Mouse (Mus musculus) gastrocnemius, postnatal 14 days (tissue): ENCODE data around the gene Fam117a. TPM values are rescaled to one million over a fixed set of nuclear protein-coding genes. Genes with fewer than 3 reads are reported as not detected.

Experiments
- DNase-seq: peaks from one replicate; pipeline ENCODE4 v3.0.0; 2021; ENCODE audit warnings: mixed read lengths
- intact Hi-C: fragments of 180-260 bp; cut with DNase I; formaldehyde crosslinking; loops from one replicate; pipeline ENCODE4 v1.15.1; 2025; ENCODE audit warnings: low total_unique reads
- total RNA-seq, 2 experiments: library from RNA; stranded (reverse); gene quantifications; 2 replicates each; pipeline ENCODE4 v1.2.3; 2021

The Fam117a gene
- total RNA-seq, 2 experiments from 2014 or later = 4.4 to 6.5 TPM

DNA sequence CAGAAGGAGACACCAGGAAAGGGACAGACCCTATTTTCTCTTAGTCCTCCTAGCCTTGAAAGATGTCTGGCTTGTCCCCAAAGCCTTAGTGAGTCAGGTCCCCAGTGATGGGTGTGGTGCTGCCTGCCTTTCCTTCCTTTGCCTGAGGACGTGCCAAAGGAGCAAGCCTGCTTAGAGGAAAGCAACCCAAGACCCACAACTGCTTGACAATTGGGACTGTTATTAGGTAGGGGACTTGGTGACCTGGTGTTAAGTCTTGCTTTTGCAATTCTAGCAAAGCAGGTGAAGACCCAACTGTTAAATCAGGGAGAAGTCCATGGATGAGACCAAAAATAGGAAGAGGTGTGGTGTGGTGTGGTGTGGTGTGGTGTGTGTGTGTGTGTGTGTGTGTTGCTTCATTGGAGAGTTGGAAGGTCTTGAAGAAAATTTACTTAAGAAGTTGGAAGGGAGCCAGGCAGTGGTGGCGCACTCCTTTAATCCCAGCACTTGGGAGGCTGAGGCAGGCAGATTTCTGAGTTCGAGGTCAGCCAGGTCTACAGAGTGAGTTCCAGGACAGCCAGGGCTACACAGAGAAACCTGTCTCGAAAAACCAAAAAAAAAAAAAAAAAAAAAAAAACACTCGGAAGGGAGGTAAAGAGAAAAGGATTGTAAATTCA is 46.6 kb downstream of the Fam117a start:
- peak; percentile 55 for DNase-seq
- intact Hi-C loops = loop anchor here (5.0 to 10.0 kb wide), 2 partner anchors 46 to 119 kb away; partner anchors contain the start of genes Fam117a and Tac4

DNA sequence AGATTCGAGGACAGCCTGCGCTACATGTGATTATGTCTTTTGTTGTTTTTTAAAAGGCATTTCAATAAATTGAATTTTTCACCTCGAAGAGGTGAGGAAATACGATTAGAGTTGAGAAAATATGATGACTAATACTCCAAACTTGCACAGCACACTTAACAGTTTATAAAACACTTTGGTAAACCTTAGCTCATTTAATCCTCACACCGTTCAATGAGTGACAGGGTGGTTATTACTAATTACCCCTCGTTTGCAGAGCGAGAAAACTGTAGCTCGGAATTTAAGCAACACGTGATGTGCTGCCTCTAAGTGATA is 47.1 kb downstream of the Fam117a start:
- intact Hi-C loops = loop anchor here (5.0 to 10.0 kb wide), 2 partner anchors 47 to 119 kb away; partner anchors contain the start of genes Fam117a and Tac4
- no peak for DNase-seq

DNA sequence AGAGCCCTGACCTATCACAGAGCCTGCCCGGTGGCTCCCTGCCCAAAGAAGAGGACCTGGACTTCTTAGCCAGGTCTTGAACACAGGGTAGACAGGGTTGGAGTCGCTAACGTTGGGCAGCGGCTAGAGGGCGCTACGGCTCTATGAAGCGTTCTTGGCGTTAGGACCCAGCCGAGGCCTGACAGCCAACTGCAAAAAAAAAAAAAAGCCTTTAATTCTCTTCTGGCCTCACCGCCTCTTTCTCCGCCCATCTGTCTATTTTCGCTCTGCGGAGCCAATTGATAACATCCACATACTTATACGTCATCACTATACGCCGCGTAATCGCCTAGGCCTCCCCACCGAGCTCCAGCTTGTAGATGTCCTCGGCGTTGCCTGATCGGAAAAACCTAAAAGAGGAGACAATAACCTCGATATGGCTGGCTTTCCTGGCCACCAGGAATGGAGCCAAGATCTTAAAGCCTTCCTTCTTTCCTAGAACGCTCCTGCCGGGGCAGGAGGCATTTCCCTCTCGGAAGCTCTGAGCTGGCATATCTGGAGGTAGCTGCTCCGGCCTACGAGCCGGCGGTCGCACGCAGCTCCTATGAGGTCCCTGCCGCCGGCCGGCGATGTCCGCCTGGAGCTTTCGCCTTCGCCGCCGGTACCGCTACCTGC is 47.6 kb downstream of the Fam117a start, which contains the start of gene Slc35b1:
Gene Slc35b1 (plus strand): TSS at position 374 of the 654 bp plus-strand sequence.
- peak; percentile 87 for DNase-seq
- intact Hi-C loops = loop anchor here (5.0 to 10.0 kb wide), 2 partner anchors 47 to 120 kb away; partner anchors contain the start of genes Fam117a and Tac4

DNA sequence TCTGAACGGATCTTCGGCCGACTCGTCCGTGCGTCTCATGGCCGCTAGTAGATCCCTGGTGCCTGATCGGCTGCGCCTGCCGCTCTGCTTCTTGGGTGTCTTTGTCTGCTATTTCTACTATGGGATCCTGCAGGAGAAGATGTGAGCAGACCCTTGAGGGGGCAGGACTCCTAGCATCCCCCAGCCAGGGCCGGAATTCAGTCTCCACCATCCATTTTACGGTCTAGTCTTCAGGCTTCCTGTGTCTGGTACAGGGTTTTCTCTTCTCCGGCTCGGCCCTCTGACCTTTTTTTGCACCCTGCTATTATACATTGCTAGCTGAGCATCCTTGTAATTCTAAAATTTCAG is 48.1 kb downstream of the Fam117a start:
- DNase-seq = no peak
- intact Hi-C loops = loop anchor here (5.0 to 10.0 kb wide), 2 partner anchors 48 to 120 kb away; partner anchors contain the start of genes Fam117a and Tac4

DNA sequence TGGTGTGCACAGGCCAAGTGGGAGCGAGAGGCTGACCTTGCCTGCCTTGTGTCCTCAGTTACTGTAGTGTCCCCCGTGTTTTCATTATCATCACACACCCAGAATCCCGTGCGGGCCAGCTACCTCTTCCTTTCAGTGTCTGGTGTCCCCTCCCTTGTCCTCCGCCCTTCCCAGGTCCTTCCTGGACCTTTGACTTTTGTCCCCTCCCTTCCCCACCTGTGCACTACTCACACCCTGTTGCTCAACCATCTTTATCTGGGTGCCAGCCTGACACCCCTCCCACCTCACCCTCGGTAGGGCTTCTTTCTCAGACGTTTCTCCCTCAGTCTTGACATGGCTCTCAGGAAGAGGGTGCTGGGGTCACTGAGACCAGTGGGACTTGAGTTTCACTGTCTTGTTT is 50.5 kb downstream of the Fam117a start:
- DNase-seq = no peak
- intact Hi-C loops = loop anchor here (10.0 kb wide), 1 partner anchor 123 kb away; the partner anchor contains the start of gene Tac4

DNA sequence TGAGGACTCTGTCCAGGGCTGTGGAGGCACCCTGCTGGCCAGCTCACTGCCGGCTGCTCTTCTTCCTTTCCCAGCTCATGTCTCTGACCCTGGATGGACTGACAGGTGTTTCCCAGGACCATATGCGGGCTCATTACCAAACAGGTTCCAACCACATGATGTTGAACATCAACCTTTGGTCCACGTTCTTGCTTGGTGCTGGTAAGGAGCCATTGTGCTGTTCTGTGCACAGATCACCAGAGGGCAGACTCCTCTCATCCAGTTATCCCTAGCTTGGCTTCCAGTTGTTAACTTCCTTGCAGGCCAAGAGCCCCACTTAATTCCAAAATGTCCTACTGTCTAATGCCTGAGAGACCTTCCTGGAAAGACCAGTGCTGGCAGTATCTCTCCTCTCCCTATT is 52.2 kb downstream of the Fam117a start:
- no peak for DNase-seq
- intact Hi-C loops = loop anchor here (2.0 to 10.0 kb wide), 2 partner anchors 124 to 128 kb away; partner anchors contain the start of gene Tac4

DNA sequence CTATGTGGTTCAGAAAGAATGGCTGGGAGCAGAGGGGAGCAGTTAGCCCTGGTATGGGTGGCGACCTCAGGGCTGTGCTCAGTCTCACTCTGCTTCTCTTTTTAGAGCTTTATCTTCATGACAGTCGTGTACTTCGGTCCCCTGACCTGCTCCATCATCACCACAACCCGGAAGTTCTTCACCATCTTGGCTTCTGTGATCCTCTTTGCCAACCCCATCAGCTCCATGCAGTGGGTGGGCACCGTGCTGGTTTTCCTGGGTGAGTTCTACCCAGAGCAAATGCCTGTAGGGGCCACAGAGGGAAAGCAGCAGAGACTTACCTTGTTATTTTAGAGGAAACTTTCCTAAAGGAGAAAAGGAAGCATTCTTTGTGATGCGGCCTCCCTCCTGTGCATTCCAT is 53.6 kb downstream of the Fam117a start:
- no peak for DNase-seq
- intact Hi-C loops = loop anchor here (5.0 kb wide), 1 partner anchor 42 kb away; no protein-coding TSS in a partner anchor

DNA sequence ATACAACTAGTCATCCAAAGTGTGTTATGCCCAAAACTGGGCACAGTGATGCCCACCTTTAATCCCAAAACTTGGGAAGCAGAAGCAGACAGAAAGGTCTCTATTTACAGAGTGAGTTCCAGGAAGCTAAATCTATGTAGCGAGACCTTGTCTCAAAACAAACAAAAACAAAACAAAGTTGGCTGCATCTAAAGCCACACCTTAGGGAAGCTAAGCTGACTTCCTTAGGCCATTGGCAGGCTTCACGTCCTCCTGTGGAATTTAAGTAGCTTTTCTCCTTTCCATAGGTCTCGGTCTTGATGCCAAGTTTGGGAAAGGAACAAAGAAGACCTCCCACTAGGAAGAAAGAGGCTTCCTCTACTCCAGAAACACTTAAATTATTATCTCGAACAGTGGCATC is 54.4 kb downstream of the Fam117a start:
- no peak for DNase-seq
- intact Hi-C loops = loop anchor here (5.0 kb wide), 1 partner anchor 41 kb away; no protein-coding TSS in a partner anchor

DNA sequence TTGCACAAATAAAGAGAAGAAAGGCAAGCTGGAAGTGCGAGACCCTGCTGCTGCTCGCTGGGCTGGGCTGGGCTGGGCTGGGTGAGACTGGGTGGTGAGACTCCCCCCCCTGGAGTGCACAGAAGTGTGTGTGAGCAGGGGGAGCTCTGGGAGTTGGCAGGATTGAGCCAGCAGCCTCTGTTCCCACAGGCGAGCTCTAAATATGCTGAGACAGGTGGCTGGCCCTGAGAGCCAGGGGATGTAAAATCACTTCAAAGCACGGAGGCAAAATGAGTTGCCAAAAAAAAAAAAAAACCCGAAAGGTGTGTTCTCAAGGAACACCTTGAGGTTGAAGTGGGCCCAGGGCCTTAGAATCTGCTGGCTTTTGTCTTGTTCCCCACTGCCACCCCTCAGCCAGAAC is 54.9 kb downstream of the Fam117a start:
- intact Hi-C loops = loop anchor here (5.0 kb wide), 1 partner anchor 41 kb away; no protein-coding TSS in a partner anchor
- peak; percentile 45 for DNase-seq

DNA sequence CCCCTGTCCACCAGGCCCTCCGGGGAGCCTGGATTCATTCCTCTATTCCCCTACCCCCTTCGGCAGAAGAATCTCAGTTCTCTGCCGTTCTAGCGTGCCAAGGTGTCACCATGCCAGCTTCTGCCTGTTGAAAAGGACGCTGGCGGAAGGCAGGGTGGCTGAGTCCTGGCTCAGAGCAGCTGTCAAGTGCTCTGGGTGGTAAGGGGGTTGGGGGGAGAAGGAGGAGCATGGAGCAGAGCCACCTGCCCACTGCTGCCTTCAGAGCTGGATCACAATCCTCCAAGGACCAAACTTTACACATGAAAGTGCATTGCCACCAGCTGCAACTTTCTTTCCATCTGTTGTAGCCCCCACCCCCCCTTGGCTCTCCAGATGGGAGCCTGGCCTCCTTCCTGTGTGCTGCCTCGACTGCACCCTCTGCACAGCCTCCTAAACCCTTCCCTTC is 55.4 kb downstream of the Fam117a start:
- intact Hi-C loops = loop anchor here (5.0 kb wide), 1 partner anchor 40 kb away; no protein-coding TSS in a partner anchor
- peak; percentile 80 for DNase-seq

DNA sequence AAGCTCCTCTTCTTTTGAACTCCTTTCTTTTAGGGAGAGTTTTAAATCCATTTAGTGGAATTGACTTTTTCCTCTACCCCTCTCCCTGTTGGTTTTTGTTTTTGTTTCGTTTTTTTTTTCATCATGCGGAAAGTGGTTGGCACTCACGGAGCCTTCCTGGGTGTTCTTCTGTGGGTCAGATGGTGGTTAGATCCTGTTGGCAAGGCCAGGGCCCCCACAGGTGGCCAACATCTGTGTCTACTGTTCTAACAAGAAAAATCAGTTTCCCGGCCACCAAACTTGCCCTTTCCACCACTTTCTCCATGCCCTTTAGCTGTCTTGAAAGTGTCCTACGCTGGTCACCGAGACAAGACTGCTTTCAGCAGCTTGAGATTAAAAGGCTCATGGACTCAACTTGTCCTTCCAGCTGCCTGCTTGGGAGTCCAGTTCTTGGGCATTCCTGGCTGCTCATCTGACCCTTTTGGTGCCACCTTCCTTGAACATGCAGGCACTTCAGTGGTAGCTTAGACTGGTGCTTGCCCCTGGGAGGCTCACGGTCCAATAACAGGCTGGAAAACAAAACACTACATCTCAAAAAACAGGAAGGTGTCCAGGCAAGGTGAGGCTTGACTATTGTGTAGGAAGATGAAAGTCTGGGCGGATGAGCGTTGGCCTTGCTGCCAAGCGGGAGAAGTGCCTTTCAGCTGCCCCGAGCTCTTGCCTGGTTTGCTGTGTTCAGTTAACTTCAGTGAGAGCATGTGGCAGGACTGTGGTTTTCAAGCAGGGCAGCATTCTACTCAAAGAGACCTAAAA is 56.1 kb downstream of the Fam117a start:
- intact Hi-C loops = loop anchor here (5.0 kb wide), 1 partner anchor 39 kb away; no protein-coding TSS in a partner anchor
- DNase-seq = no peak

DNA sequence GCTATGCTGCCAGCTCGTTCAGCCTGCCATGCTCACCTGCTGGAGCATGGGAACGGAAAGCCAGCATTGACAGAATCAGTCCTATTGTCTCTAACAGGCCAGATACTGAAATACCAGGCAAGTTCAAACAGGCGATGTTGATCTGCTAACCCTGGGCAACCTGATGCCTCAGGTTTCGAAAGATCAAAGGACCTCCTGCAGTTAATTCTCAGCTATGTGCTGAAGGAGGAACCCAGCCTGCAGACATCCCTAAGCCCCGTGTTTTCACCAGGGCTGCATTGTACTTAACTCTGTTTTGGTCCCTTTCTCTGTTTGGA is 56.6 kb downstream of the Fam117a start:
- no peak for DNase-seq
- intact Hi-C loops = loop anchor here (5.0 kb wide), 1 partner anchor 39 kb away; no protein-coding TSS in a partner anchor

DNA sequence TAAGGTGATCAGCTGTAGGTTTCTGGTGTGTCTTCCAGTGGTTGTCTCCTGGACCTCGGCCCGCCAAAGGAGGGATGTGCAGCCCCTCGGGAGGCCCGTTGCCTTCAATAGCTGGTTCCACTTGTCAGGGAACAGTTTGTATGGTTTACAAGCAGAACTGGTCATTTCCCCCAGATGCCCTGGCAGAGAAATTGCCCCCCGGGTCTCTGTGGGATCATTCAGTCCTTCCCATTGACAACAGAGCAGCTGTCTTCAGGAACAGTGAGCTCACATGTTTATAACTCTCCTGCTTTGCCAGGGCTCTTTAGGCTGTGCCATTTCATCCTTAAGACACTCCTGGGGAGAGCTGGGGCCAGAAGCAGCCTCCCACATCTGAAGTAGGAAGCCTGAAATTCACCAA is 57.3 kb downstream of the Fam117a start:
- intact Hi-C loops = loop anchor here (5.0 kb wide), 1 partner anchor 38 kb away; no protein-coding TSS in a partner anchor
- DNase-seq = no peak

DNA sequence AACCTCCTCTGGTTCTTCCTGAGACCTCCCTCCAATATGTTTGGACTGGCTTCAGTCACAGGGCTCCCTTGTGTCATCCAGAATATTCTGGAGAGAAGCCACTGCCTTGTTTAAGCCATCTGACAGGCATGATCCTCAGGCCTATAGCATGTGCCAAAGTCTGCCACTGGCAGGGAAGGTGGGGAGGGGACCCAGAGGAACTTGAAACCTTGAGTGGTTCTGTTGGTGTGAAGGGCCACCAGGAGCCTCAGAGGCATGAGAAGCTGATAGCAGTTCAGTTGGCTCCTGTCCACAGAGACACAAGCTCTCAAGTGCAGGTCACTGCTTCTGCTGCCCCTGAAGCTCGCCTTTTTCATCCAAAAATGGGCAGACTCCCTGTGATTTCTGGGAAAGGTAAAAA is 59.7 kb downstream of the Fam117a start:
- intact Hi-C loops = no loop called here

DNA sequence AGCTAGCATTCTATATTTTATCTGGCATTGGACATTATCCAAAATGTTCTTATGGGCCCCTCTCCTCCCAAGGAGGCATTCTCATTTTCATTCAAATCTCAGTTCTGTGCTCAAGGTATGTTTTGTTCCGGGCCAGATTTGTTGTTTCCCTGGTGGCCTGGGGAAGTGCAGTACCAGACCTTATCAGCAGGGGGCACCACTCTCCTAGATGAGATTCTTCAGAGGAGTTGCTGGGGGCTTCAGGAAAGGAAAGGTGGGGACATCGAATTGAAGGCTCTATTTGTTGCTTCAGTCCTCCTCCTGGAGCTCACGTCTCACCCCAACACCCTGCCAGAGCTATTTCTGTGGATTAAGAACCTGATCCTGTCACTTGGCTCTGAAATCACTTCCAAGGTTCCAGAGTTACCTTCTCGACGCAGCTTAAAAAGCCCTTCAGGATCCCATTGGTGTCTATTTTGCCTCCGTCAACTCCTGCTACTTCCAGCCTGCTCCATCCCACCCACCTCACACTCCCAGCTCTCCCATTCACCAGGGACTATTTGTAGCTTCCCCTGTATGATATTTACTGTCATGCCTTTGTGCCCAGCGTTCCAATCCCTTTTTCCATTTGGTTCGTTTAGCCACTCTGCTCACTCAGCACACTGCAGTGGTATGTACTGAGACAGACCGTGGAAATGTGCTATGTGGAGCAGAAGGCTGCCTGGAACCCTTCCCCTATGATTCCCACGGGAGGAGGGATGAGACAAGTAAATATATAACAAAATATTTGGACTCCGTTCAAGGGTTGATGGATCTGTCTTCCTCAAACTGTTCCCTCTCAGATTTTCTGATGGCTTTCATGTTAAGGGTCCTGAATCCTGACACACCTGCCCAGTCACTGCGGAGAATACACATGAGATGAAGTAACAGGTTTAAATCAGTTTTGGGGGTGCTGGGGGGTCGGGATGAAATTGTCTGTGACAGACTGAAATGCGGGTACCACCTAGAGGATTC is 61.3 kb downstream of the Fam117a start:
- intact Hi-C loops = no loop called here
- peak; percentile 70 for DNase-seq

More for the DNA sequence above, 59.7 kb downstream of the Fam117a start:
- no peak for DNase-seq

DNA sequence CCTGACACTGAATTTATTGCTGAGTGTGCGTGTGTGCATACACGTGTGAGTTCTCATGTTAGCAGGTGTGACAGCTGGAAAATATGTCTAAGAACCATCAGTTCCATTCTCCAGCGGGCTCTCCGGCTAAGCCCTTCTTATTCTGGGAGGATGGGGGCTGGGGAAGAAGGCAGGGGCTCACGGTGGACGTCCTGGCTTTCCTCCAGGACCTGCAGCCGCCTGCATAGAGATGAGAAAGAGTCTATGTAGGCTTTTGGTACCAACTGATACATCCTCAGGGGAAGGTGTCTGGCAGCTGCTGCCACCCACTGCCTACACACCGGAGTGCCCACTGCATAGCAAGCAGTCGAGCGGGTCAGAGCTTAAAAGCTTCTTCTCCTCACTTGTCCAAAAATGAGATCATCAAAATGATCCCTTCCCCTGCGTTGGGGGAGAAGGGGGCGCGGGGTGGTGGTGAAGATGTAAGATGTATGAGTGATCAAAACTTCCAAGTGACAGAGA is 62.8 kb downstream of the Fam117a start:
- intact Hi-C loops = no loop called here
- DNase-seq = no peak

DNA sequence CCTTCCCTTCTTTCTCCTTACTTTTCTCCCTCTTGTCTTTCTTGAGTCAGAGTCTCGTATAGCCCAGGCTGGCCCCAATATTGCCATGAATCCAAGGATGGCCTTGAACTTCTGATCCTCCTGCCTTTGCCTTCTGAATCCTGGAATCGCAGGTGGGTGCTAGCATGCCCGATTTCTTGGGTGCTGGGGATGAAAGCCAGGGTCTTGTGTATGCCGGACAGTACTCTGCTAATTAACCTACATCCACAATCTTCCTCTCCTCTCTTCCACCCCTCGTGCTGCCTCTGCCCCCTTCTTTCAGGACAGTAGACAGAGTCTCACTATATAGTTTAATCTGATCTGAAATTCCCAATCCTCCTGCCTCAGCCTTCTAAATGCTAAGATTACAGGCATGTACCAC is 64.8 kb downstream of the Fam117a start:
- DNase-seq = no peak
- intact Hi-C loops = no loop called here

DNA sequence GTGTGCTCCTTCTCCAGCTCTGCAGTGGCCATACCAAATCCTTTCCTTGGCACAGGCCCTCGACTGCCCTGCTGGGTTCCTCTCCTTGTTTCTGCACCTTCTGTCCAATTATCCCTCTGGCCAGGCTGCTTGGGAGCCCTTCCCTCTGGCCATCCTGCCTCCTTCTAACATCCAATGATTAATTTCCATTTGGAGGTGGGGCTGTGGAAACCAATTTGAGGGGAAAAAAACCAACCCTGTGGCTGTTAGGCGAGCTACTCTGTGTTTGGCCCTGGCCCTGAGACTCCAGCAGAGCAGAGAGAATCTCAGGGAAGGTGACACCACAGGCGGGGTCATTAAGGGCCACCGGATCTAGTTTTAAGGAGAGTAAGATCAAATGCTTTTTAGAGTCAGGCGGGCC is 65.4 kb downstream of the Fam117a start:
- intact Hi-C loops = no loop called here
- DNase-seq = peak; percentile 45
